Mouse (Mus musculus): ENCODE results near the gene Poc1b. TPM values are rescaled to one million over a fixed set of nuclear protein-coding genes. Genes with fewer than 3 reads are reported as not detected.
"Not testable (repeated sequence)": the region's sequence is repeated elsewhere in the genome, so short reads cannot be mapped to it uniquely, and the experiment has no call there.

Gene Poc1b
- polyA plus RNA-seq, 2 experiments, result 5.6 to 5.9 TPM

DNA sequence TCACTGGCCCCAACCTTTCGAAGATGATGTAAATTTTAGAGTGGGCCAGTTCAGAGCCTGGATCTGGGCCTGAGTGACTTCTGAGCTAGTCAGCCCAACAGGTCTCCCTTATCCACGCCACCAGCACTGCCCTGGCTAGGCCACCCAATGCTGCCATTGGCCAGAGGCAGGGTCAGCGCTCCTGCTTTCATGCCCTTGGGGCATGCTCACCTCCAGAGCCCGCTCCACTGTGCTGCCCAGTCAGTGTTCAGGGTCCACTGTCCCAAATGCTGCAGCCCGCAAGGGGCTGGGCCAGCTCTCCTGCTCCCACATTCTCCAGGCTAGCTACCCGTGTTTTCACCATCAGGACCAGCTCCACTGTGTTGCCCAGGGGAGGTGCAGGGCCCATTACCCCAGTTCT is 43.2 kb downstream of the Poc1b start:
- Histone ChIP-seq H3K27me3 (ENCODE audit: control insufficient read depth, insufficient read depth, low read length) (no peaks in the 10 kb centered on the region), H3K36me3 (replicated peaks; ENCODE audit: control insufficient read depth, insufficient read depth, low read depth) (no peaks in the 10 kb centered on the region), H3K9me3 (ENCODE audit: control insufficient read depth, low read length) (no peaks in the 10 kb centered on the region), H3K4me2 (ENCODE audit: low read depth) (no peak overlapping the region), H3K4me1 (replicated peaks; ENCODE audit: control insufficient read depth in 2 of 2, insufficient read depth in 2 of 2, low read length in 1 of 2) (peaks cover 8 to 11% of the 10 kb centered on the region in 2 experiments), H3K9ac (replicated peaks) (no peak overlapping the region), H3K27ac (no peak overlapping the region), H3K4me3 (ENCODE audit: insufficient read depth in 1 of 2, low read depth in 2 of 2, low read length in 2 of 2) (no peak overlapping the region)
- TF ChIP-seq EP300 (IDR thresholded peaks at IDR 0.05; ENCODE audit: low read depth) (no peak), CTCF (IDR thresholded peaks at IDR 0.05; ENCODE audit: low read depth) (no peak)
- ATAC-seq (ENCODE audit: insufficient read depth) (no peak), DNase-seq (ENCODE audit: low read depth in 3 of 3, low spot score in 3 of 3) (no peak)
- WGBS (ENCODE audit: insufficient replicate concordance), result 76% methylated on average over 6 of the region's 6 CpGs

GRCm38 (mm10) chr10:99151580-99151979 is 44.7 kb downstream of the Poc1b start:
- Histone ChIP-seq H3K4me2 (ENCODE audit: low read depth) (no peak overlapping the region; the same call in 1 of the 2 replicates), H3K9ac (replicated peaks) (no peak overlapping the region), H3K4me3 (ENCODE audit: insufficient read depth in 1 of 2, low read depth in 2 of 2, low read length in 2 of 2) (no peak overlapping the region), H3K36me3 (replicated peaks; ENCODE audit: control insufficient read depth, insufficient read depth, low read depth) (no peaks in the 10 kb centered on the region), H3K4me1 (replicated peaks; ENCODE audit: control insufficient read depth in 2 of 2, insufficient read depth in 2 of 2, low read length in 1 of 2) (peaks cover 8 to 11% of the 10 kb centered on the region in 2 experiments), H3K27me3 (ENCODE audit: control insufficient read depth, insufficient read depth, low read length) (no peaks in the 10 kb centered on the region), H3K27ac (no peak overlapping the region), H3K9me3 (ENCODE audit: control insufficient read depth, low read length) (no peaks in the 10 kb centered on the region)
- ATAC-seq (ENCODE audit: insufficient read depth), result peak; percentile 73; the same call in 1 of the 2 replicates
- WGBS (ENCODE audit: insufficient replicate concordance), result 71% methylated on average over 1 of the region's 1 CpGs
- TF ChIP-seq CTCF (IDR thresholded peaks at IDR 0.05; ENCODE audit: low read depth), result no peak
- TF ChIP-seq EP300 (IDR thresholded peaks at IDR 0.05; ENCODE audit: low read depth), result no peak
- peak in 1 of 3 experiments; percentile 30 for DNase-seq (ENCODE audit: low read depth in 3 of 3, low spot score in 3 of 3)

GRCm38 (mm10) chr10:99152063-99152462 is 45.2 kb downstream of the Poc1b start:
- Histone ChIP-seq H3K9ac (replicated peaks) (no peak overlapping the region), H3K4me3 (ENCODE audit: insufficient read depth in 1 of 2, low read depth in 2 of 2, low read length in 2 of 2) (no peak overlapping the region), H3K9me3 (ENCODE audit: control insufficient read depth, low read length) (no peaks in the 10 kb centered on the region), H3K4me2 (ENCODE audit: low read depth) (no peak overlapping the region), H3K4me1 (replicated peaks; ENCODE audit: control insufficient read depth in 2 of 2, insufficient read depth in 2 of 2, low read length in 1 of 2) (peaks cover 8 to 11% of the 10 kb centered on the region in 2 experiments), H3K27me3 (ENCODE audit: control insufficient read depth, insufficient read depth, low read length) (no peaks in the 10 kb centered on the region), H3K27ac (no peak overlapping the region), H3K36me3 (replicated peaks; ENCODE audit: control insufficient read depth, insufficient read depth, low read depth) (no peaks in the 10 kb centered on the region)
- no peak for DNase-seq (ENCODE audit: low read depth in 3 of 3, low spot score in 3 of 3)
- peak; percentile 56; the same call in 1 of the 2 replicates for ATAC-seq (ENCODE audit: insufficient read depth)
- TF ChIP-seq EP300 (IDR thresholded peaks at IDR 0.05; ENCODE audit: low read depth) (no peak), CTCF (IDR thresholded peaks at IDR 0.05; ENCODE audit: low read depth) (peak; percentile 66)
- WGBS (ENCODE audit: insufficient replicate concordance), result 81% methylated on average over 6 of the region's 6 CpGs

DNA sequence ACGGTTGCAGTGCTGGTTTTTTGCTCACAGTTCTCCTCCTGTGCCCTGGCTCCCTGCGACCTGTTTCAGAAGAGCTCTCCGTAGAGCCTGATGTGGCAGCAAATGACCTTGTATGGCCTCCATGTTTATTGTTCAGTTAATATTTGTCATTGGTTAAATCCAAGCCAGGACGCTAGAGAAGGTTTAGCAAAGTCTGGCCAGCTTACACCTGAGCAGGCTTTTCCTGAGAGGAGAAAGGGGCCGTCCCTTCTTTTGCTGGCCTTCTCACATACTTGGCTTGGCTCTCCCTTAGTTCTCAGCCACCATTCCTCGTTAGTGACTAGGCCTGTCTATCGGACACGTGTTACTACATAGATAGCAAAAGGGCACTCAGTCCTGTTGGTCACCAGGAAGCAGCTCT is 47.8 kb downstream of the Poc1b start:
- Histone ChIP-seq H3K27ac (no peak overlapping the region), H3K4me1 (replicated peaks; ENCODE audit: control insufficient read depth in 2 of 2, insufficient read depth in 2 of 2, low read length in 1 of 2) (peaks cover 8 to 11% of the 10 kb centered on the region in 2 experiments), H3K36me3 (replicated peaks; ENCODE audit: control insufficient read depth, insufficient read depth, low read depth) (no peaks in the 10 kb centered on the region), H3K4me3 (ENCODE audit: insufficient read depth in 1 of 2, low read depth in 2 of 2, low read length in 2 of 2) (no peak overlapping the region), H3K27me3 (ENCODE audit: control insufficient read depth, insufficient read depth, low read length) (no peaks in the 10 kb centered on the region), H3K9me3 (ENCODE audit: control insufficient read depth, low read length) (no peaks in the 10 kb centered on the region), H3K9ac (replicated peaks) (no peak overlapping the region), H3K4me2 (ENCODE audit: low read depth) (no peak overlapping the region)
- ATAC-seq (ENCODE audit: insufficient read depth), result peak; percentile 29; the same call in 1 of the 2 replicates
- TF ChIP-seq CTCF (IDR thresholded peaks at IDR 0.05; ENCODE audit: low read depth) (no peak), EP300 (IDR thresholded peaks at IDR 0.05; ENCODE audit: low read depth) (no peak)
- DNase-seq (ENCODE audit: low read depth in 3 of 3, low spot score in 3 of 3), result no peak
- WGBS (ENCODE audit: insufficient replicate concordance), result 70% methylated on average over 8 of the region's 8 CpGs

GRCm38 (mm10) chr10:99156808-99157207 is 50.0 kb downstream of the Poc1b start:
- ATAC-seq (ENCODE audit: insufficient read depth) (no peak), DNase-seq (ENCODE audit: low read depth in 3 of 3, low spot score in 3 of 3) (no peak)
- no peaks in the 10 kb centered on the region for H3K9me3 ChIP-seq (ENCODE audit: control insufficient read depth, low read length)
- H3K4me3 ChIP-seq (ENCODE audit: insufficient read depth in 1 of 2, low read depth in 2 of 2, low read length in 2 of 2), result no peak overlapping the region
- H3K36me3 ChIP-seq (replicated peaks; ENCODE audit: control insufficient read depth, insufficient read depth, low read depth), result no peaks in the 10 kb centered on the region
- H3K27ac ChIP-seq, result no peak overlapping the region
- peaks cover 0 to 3% of the 10 kb centered on the region in 2 experiments; a peak in 1 of 4 replicates for H3K4me1 ChIP-seq (replicated peaks; ENCODE audit: control insufficient read depth in 2 of 2, insufficient read depth in 2 of 2, low read length in 1 of 2)
- TF ChIP-seq CTCF (IDR thresholded peaks at IDR 0.05; ENCODE audit: low read depth) (peak; percentile 33; the same call in 1 of the 2 replicates), EP300 (IDR thresholded peaks at IDR 0.05; ENCODE audit: low read depth) (no peak)
- H3K27me3 ChIP-seq (ENCODE audit: control insufficient read depth, insufficient read depth, low read length), result no peaks in the 10 kb centered on the region
- H3K9ac ChIP-seq (replicated peaks), result no peak overlapping the region
- H3K4me2 ChIP-seq (ENCODE audit: low read depth), result no peak overlapping the region
- WGBS (ENCODE audit: insufficient replicate concordance), result 85% methylated on average over 5 of the region's 5 CpGs

DNA sequence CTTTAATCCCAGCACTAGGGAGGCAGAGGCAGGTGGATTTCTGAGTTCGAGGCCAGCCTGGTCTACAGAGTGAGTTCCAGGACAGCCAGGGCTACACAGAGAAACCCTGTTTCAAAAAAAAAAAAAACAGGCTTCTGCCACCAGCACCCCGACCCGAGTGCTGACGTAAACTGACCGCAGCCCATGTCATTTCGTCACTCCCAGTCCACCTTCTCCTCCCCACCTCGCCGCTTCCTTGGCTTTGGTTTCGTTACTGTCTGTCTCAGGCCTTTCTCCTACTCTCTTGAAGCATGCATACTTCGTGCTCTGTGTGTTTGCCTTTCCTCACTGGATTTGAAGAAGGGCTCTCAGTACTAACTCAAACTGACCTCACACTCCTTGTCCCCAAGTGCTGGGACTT is 50.9 kb downstream of the Poc1b start:
- H3K4me3 ChIP-seq (ENCODE audit: insufficient read depth in 1 of 2, low read depth in 2 of 2, low read length in 2 of 2); H3K4me2 ChIP-seq (ENCODE audit: low read depth); H3K36me3 ChIP-seq (replicated peaks; ENCODE audit: control insufficient read depth, insufficient read depth, low read depth); H3K27me3 ChIP-seq (ENCODE audit: control insufficient read depth, insufficient read depth, low read length); H3K9me3 ChIP-seq (ENCODE audit: control insufficient read depth, low read length); DNase-seq (ENCODE audit: low read depth in 3 of 3, low spot score in 3 of 3); H3K9ac ChIP-seq (replicated peaks); H3K27ac ChIP-seq; ATAC-seq (ENCODE audit: insufficient read depth); H3K4me1 ChIP-seq (replicated peaks; ENCODE audit: control insufficient read depth in 2 of 2, insufficient read depth in 2 of 2, low read length in 1 of 2): not testable (repeated sequence)
- WGBS (ENCODE audit: insufficient replicate concordance), result 80% methylated on average over 10 of the region's 10 CpGs
